Mouse (Mus musculus) testis, adult 2 months (tissue): ENCODE measurements around the gene Dlx3.

Experiments used
- CTCF ChIP-seq: fragments of 200-500 bp; IDR thresholded peaks from 2 replicates; pipeline ENCODE4 v1.5.1; 2012; ENCODE audit warnings: low read depth, mild to moderate bottlenecking, inconsistent platforms, low read length, moderate library complexity; ENCODE audit not compliant: control insufficient read depth, insufficient read depth, insufficient replicate concordance
- POLR2A ChIP-seq: fragments of 200-500 bp; IDR thresholded peaks from 2 replicates; pipeline ENCODE4 v1.6.1; 2012; ENCODE audit warnings: low read depth, mild to moderate bottlenecking, inconsistent platforms, low read length, moderate library complexity; ENCODE audit not compliant: control insufficient read depth

DNA sequence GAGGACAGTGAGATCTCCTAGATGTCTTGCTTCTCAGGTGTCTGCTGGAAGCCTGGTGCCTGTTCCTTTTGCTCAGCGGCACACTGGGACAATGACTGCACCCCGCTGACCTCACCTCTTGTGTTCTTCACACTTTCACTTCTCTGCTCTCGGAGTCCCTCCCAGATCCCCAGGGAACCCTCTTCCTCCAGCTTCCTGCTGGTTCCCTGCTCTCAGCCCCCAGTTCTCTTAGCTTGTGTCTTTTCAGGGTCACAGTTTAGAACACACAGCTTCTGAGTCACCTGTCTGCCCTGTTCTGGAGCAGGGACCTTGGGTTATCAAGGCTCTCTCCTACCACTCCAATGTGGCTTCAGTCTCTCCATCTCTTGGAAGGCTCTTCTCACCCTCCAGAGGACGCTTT is 35.7 kb upstream of the Dlx3 start:
- no peak for TF ChIP-seq POLR2A
- TF ChIP-seq CTCF = no peak
